ENCODE assay signal across 8 mouse cellular contexts in the genomic region with DNA sequence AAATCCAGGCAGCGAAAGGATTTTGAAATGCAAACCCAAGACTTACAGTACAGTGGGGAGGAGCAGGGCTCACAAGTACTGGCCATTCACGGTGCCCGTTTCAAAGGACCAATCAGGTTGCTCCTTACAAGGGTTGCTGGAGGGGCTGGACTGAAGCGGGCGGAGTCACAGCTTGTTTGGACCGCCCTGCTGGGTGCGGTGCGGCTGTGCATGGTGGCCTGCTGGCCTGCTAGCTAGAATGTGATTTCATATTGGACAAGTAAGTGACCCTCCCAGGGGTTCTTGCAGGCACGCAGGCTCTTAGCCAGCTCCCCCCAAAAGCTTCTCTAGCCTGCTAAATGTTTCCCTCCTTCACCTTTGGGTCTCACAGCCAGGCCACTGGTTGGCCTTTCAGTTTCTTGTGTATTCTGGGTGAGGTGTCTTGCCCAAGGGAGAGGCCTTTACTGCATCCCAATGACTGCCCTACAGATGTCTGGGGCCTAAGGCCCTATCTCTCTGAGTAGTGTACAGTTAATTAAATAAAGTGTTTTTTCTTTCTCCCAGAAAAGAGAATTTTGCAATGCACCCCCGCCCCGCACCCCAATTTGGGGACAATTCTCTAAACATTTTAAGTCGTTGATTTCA. TPM values are rescaled to one million over a fixed set of nuclear protein-coding genes. Genes with fewer than 3 reads are reported as not detected.
DNase-seq lines count a peak whose midpoint lies in the region; ATAC-seq lines count a peak whose summit lies in the region.

A gene (plus strand): TSS at position 175 of the 624 bp plus-strand sequence.

- H3K9ac ChIP-seq in hindbrain, embryonic 13.5 days: peak within 1 kb of the TSS; percentile 71

- peak; percentile 66 for DNase-seq in WW6 (ENCODE audit: low read depth, low spot score)
- DNase-seq in cerebellum, postnatal 36 days: peak; percentile 96 to 98
- peak; percentile 98 for DNase-seq in frontal cortex, postnatal 25 days (ENCODE audit: low spot score in 2 of 2)
- peak; percentile 97 to 98 for DNase-seq in layer of hippocampus, postnatal 14 days (ENCODE audit: low spot score in 2 of 2)
- peak; percentile 99 for DNase-seq in lung, postnatal 10 days
- DNase-seq in ovary, postnatal 14 days (ENCODE audit: low spot score): peak; percentile 99
- peak; percentile 89 to 91 for DNase-seq in thymus, postnatal 10 days (ENCODE audit: low spot score in 2 of 2)

- H3K27me3 ChIP-seq in hindbrain, embryonic 13.5 days: no peaks in the 10 kb centered on the region

- H3K4me3 ChIP-seq in hindbrain, embryonic 13.5 days: peak within 1 kb of the TSS; percentile 39

- H3K36me3 ChIP-seq in hindbrain, embryonic 13.5 days: no peaks in the 10 kb centered on the region

- ATAC-seq in hindbrain, embryonic 13.5 days (ENCODE audit: low FRiP score): peak; percentile 100

- H3K4me1 ChIP-seq in hindbrain, embryonic 13.5 days (replicated peaks): peaks cover 7% of the 10 kb centered on the region

- no peaks in the 10 kb centered on the region for H3K9me3 ChIP-seq in hindbrain, embryonic 13.5 days

- peak within 1 kb of the TSS; percentile 58 for H3K4me2 ChIP-seq in hindbrain, embryonic 13.5 days

- peak within 1 kb of the TSS; percentile 84 for H3K27ac ChIP-seq in hindbrain, embryonic 13.5 days

- 30% methylated on average over 12 of the region's 12 CpGs for WGBS in hindbrain, embryonic 13.5 days

RNA-seq across cellular contexts. Expression of the gene that starts here (rescaled TPM):
- 9.1 TPM in 2 replicates for polyA plus RNA-seq in hindbrain, embryonic 13.5 days (2015; fragmentation: Nextera tagmentation; extraction: Ambion mirVana)
- 10 to 100 TPM in 1 of 2 experiments, 1 to 10 TPM in 1; 9.5 to 13.2 TPM for total RNA-seq in layer of hippocampus, postnatal 14 days (2021)

Comparison
In these comparisons a context has a peak if more than half of its experiments do, and no peak if none do; other contexts are left out.
1. Peak in every context shown above with its lines: DNase-seq, ATAC-seq, H3K4me3 ChIP-seq and H3K27ac ChIP-seq.